Mouse (Mus musculus) liver, embryonic 14.5 days (tissue): ENCODE measurements around the gene Cdk13. TPM values are rescaled to one million over a fixed set of nuclear protein-coding genes. Genes with fewer than 3 reads are reported as not detected.

ENCODE experiments used
- ATAC-seq: fragments of 200-750 bp; cut with Nextera tagmentation; 2 replicates; pipeline ENCODE4 v1.8.0; 2017; ENCODE audit warnings: moderate number of reproducible peaks, mild to moderate bottlenecking, moderate library complexity; ENCODE audit not compliant: insufficient read depth
- DNase-seq, 3 experiments: peaks; one replicate each; pipeline ENCODE4 v3.0.0-alpha.2; 2012 to 2013; ENCODE audit warnings: low read depth in 3 of 3, low spot score in 3 of 3
- H3K27ac ChIP-seq: fragments of 300-500 bp; sonication (generic); 2 replicates; pipeline ENCODE4 v1.5.1; 2014; ENCODE audit warnings: moderate library complexity, mild to moderate bottlenecking, control low read depth, inconsistent platforms
- H3K27me3 ChIP-seq: fragments of 300-500 bp; sonication (generic); 2 replicates; pipeline ENCODE4 v1.6.1; 2014; ENCODE audit warnings: mild to moderate bottlenecking, low read length, moderate library complexity; ENCODE audit not compliant: control insufficient read depth, insufficient read depth
- H3K36me3 ChIP-seq: fragments of 300-500 bp; sonication (generic); replicated peaks from 2 replicates; pipeline ENCODE4 v1.6.1; 2014; ENCODE audit warnings: low read depth; ENCODE audit not compliant: control insufficient read depth, insufficient read depth
- H3K4me1 ChIP-seq, 2 experiments: fragments of 200-500 bp in 1 of 2; fragments of 300-500 bp in 1 of 2; sonication (generic) in 1 of 2; replicated peaks; 2 replicates each; pipeline ENCODE4 v1.6.1; 2012 to 2014; ENCODE audit warnings: antibody characterized with exemption in 1 of 2, inconsistent platforms in 1 of 2, low read length in 1 of 2; ENCODE audit not compliant: control insufficient read depth in 2 of 2, insufficient read depth in 2 of 2
- H3K4me2 ChIP-seq: fragments of 300-500 bp; sonication (generic); 2 replicates; pipeline ENCODE4 v1.6.1; 2014; ENCODE audit warnings: low read depth, mild to moderate bottlenecking, control low read depth, moderate library complexity
- H3K4me3 ChIP-seq, 2 experiments: fragments of 200-500 bp in 1 of 2; fragments of 300-500 bp in 1 of 2; sonication (generic) in 1 of 2; 2 replicates each; pipeline ENCODE4 v1.5.1; 2012 to 2014; ENCODE audit warnings: low read depth in 2 of 2, low read length in 2 of 2, mild to moderate bottlenecking in 2 of 2, control low read depth in 1 of 2, inconsistent platforms in 1 of 2, moderate library complexity in 1 of 2; ENCODE audit not compliant: insufficient read depth in 1 of 2
- H3K9ac ChIP-seq: fragments of 300-500 bp; sonication (generic); replicated peaks from 2 replicates; pipeline ENCODE4 v1.6.1; 2014; ENCODE audit warnings: mild to moderate bottlenecking, control low read depth, moderate library complexity
- H3K9me3 ChIP-seq: fragments of 300-500 bp; sonication (generic); 2 replicates; pipeline ENCODE4 v1.6.1; 2016; ENCODE audit warnings: low read length, mixed read lengths; ENCODE audit not compliant: control insufficient read depth
- CTCF ChIP-seq: IDR thresholded peaks from 2 replicates; pipeline ENCODE4 v1.5.1; 2016; ENCODE audit warnings: antibody characterized with exemption, low read depth, control low read depth
- EP300 ChIP-seq: IDR thresholded peaks from 2 replicates; pipeline ENCODE4 v1.6.1; 2016; ENCODE audit warnings: antibody characterized with exemption, low read depth
- WGBS: fragments of 180-500 bp; shearing (Covaris S2); extraction: QIAGEN DNeasy Blood & Tissue Kit; methylation state at CpG from one replicate; pipeline ENCODE4 v1.1.7; 2014; ENCODE audit not compliant: insufficient replicate concordance; 5-methylcytosine and 5-hydroxymethylcytosine counted together
- polyA plus RNA-seq, 2 experiments: library from polyadenylated mRNA; depleted of rRNA in 1 of 2; stranded (reverse) in 1 of 2; unstranded in 1 of 2; fragments of >200 nt; fragmentation: Nextera tagmentation in 1 of 2; extraction: Ambion mirVana in 1 of 2; gene quantifications; 2 replicates each; pipeline versions ENCODE4 v1.2.1 to v1.2.3; 2012 to 2014

Cdk13 gene
- polyA plus RNA-seq, 2 experiments: 5.7 to 9.3 TPM

DNA sequence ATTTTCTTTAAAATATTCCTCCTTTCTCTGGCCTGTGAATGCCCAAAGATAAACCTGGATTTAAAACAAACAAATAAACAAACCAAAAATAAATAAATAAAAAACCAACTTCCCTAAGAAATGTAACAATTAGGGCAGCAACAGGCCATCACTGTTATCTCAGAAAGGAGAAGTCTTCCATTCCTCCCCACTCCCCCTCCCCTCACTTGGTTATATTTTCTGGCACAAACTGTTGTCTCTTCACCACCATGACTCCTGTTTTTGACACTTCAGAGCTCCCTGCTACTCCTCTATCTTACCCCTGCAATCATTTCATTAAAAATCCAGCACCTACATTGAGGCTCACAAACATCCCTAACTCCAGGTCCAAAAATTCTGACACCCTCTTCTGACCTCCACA is 31.8 kb downstream of the Cdk13 start:
- Histone ChIP-seq H3K4me3 (no peak overlapping the region), H3K27ac (no peak overlapping the region), H3K9me3 (no peaks in the 10 kb centered on the region), H3K4me1 (no peaks in the 10 kb centered on the region), H3K36me3 (peaks cover 9% of the 10 kb centered on the region), H3K9ac (no peak overlapping the region), H3K4me2 (no peak overlapping the region), H3K27me3 (no peaks in the 10 kb centered on the region)
- ATAC-seq (no peak), DNase-seq (no peak)
- TF ChIP-seq EP300: no peak
- no peak for TF ChIP-seq CTCF

DNA sequence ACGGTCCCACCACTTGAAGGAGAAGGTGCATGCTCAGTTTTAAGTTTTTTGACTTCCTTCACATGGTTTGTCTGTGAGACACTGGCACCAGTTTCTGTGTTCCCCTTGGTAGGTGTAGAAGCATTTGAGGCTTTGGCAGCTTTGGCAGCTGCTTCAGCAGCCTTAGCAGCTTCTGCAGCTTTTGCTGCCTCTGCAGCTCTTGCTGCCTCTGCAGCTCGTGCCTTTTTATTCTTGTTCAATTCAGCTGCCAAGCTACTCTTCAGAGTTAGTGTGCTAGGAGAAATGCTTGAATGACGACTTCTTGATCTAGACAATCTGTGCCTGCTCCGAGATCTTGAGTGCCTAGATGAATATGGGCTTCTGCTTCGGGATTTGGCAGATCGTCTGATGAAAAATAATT is 32.3 kb downstream of the Cdk13 start:
- no peak for TF ChIP-seq CTCF
- TF ChIP-seq EP300: no peak
- Histone ChIP-seq H3K9ac (no peak overlapping the region), H3K27me3 (no peaks in the 10 kb centered on the region), H3K4me2 (no peak overlapping the region), H3K36me3 (peaks cover 9% of the 10 kb centered on the region), H3K27ac (no peak overlapping the region), H3K4me1 (no peaks in the 10 kb centered on the region), H3K4me3 (no peak overlapping the region), H3K9me3 (no peaks in the 10 kb centered on the region)
- DNase-seq: no peak
- no peak for ATAC-seq
- WGBS: 79% methylated on average over 6 of the region's 6 CpGs

DNA sequence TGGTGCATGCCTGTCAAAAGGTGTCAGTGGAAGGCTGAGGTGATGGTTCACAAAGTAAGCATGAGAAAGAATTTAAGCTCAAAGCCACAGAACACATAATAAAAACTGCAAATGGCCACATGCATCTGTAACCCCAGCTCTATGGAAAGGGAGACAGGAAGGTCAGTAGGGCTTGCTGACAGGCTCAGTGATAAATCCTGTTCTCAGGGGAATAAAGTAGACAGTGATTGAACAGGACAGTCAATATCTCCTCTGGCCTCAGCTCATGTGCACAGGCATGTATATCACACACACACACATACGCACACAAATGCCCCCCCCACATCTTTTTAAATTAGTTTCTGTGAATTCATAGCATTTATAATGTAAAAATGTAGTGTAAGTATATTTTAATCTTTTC is 42.5 kb downstream of the Cdk13 start:
- ATAC-seq (no peak), DNase-seq (no peak)
- Histone ChIP-seq H3K36me3 (peaks cover 3% of the 10 kb centered on the region), H3K4me2 (no peak overlapping the region), H3K9ac (no peak overlapping the region), H3K27me3 (no peaks in the 10 kb centered on the region), H3K4me1 (no peaks in the 10 kb centered on the region), H3K9me3 (no peaks in the 10 kb centered on the region), H3K4me3 (no peak overlapping the region), H3K27ac (no peak overlapping the region)
- no peak for TF ChIP-seq EP300
- no peak for TF ChIP-seq CTCF
- 93% methylated on average over 1 of the region's 1 CpGs for WGBS

DNA sequence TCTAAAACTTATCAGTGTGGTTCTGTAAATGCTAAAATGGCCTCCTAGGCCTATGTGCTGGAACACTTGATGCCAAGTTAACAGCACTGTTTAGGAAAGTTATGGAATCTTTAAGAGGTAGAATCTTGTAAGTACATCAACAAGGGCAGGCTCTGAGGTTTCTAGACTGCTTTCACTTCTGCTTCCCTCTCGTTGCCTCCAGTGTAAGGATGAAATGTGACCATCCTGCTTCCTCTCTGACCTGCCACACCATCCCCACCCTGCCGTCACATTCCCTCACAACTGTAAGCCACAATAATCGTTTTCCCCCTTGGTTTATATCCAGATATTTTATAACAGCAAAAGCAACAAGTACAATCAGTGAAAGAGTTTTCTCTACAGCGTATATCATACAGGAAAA is 49.9 kb downstream of the Cdk13 start:
- H3K9ac ChIP-seq: no peak overlapping the region
- 42% methylated on average over 4 of the region's 4 CpGs for WGBS
- no peaks in the 10 kb centered on the region for H3K4me1 ChIP-seq
- no peaks in the 10 kb centered on the region for H3K27me3 ChIP-seq
- no peak for DNase-seq
- no peaks in the 10 kb centered on the region; the same call in 1 of the 2 replicates for H3K36me3 ChIP-seq
- no peak for ATAC-seq
- TF ChIP-seq CTCF: no peak
- TF ChIP-seq EP300: no peak
- H3K27ac ChIP-seq: no peak overlapping the region
- no peaks in the 10 kb centered on the region for H3K9me3 ChIP-seq
- no peak overlapping the region for H3K4me2 ChIP-seq
- H3K4me3 ChIP-seq: no peak overlapping the region

DNA sequence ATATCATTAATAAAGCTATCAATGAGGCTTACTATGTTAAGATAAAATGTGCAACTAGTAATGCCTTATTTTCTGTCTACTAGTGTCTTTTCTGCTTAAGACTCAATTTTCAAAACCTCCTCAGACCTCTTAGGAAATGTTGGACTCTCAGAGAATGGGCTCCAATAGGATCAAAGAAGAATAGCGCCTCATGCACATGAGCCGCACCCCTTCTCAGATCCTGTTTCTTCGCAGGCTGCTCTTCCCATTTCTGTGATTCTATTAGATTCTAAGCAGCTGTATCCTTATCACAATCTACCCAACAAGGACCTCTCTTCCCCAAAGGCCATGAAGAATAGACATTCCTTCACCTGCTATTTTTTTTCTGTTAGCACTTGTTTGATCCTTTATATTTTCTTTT is 76.1 kb downstream of the Cdk13 start:
- 65% methylated on average over 3 of the region's 3 CpGs for WGBS
- Histone ChIP-seq H3K9ac (no peak overlapping the region), H3K4me1 (no peaks in the 10 kb centered on the region), H3K4me2 (no peak overlapping the region), H3K27ac (no peak overlapping the region), H3K27me3 (no peaks in the 10 kb centered on the region), H3K4me3 (no peak overlapping the region), H3K9me3 (no peaks in the 10 kb centered on the region), H3K36me3 (peaks cover 5% of the 10 kb centered on the region; the same call in 1 of the 2 replicates)
- no peak for TF ChIP-seq CTCF
- TF ChIP-seq EP300: no peak
- DNase-seq (no peak), ATAC-seq (no peak)
